In the genomic region with DNA sequence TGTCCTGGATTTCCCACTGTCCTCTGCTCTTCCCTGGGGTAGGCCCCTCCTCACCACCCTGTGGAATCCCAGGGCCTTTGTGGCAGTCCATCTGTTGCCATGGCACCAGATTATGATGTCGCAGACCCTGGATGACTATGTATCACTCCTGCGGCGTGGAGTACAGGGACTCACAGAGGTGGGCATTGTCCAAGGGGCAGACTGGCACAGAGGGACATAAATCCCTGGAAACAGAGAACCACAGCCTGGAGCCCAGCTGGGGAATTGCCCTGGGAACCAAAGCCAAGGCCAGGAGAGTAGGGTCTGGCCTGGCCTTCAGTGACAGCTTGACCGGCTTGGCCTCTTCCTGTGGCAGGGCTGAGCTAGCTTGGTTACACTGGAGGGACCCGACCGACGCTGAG, we compare ENCODE assay signal across 12 mouse cellular contexts. TPM values are rescaled to one million over a fixed set of nuclear protein-coding genes. Genes with fewer than 3 reads are reported as not detected.
A peak's percentile ranks its signal among the peaks of the same experiment; 100 is the strongest.
DNase-seq lines count a peak whose midpoint lies in the region; ATAC-seq and TF ChIP-seq lines count a peak whose summit lies in the region.
"Had no signal": no experiment of that assay in that cellular context is flagged by ENCODE, and none has a peak within 500 bp of the region (broad histone marks: within the 10 kb centered on the region; RNA-seq: fewer than 3 reads in every experiment).

No protein-coding gene starts in this region.

- peak; percentile 67 to 70 for DNase-seq in cerebellum, postnatal 10 days
- no peak for DNase-seq in embryonic facial prominence, embryonic 10.5 days (ENCODE audit: low spot score)
- peak; percentile 78 for DNase-seq in neural tube, embryonic 11.5 days (ENCODE audit: low spot score)
- DNase-seq in gastrocnemius, adult 2 months: no peak
- DNase-seq in kidney, adult 2 months: no peak
- DNase-seq: gastrocnemius, postnatal 14 days; liver, postnatal 0 days; thymus, adult 18-20 months had no signal

- WGBS in embryonic facial prominence, embryonic 10.5 days: 69% methylated on average over 7 of the region's 7 CpGs
- 24% methylated on average over 7 of the region's 7 CpGs for WGBS in hindbrain, embryonic 13.5 days
- 35% methylated on average over 7 of the region's 7 CpGs for WGBS in neural tube, embryonic 11.5 days
- 76% methylated on average over 7 of the region's 7 CpGs for whole genome bisulfite sequencing in kidney, adult 2 months

- H3K4me3 ChIP-seq in embryonic facial prominence, embryonic 10.5 days: no peak overlapping the region
- no peak overlapping the region for H3K4me3 ChIP-seq in hindbrain, embryonic 13.5 days
- H3K4me3 ChIP-seq in neural tube, embryonic 11.5 days (ENCODE audit: low read depth, low read length): no peak overlapping the region
- no peak overlapping the region for H3K4me3 ChIP-seq in gastrocnemius, adult 2 months
- no peak overlapping the region for H3K4me3 ChIP-seq in kidney, adult 2 months (ENCODE audit: insufficient read depth, low read depth, low read length)
- H3K4me3 ChIP-seq: heart, embryonic 15.5 days; myocyte had no signal

- H3K27ac ChIP-seq in embryonic facial prominence, embryonic 10.5 days (replicated peaks): peak overlapping the region; percentile 65
- peak overlapping the region; percentile 78 for H3K27ac ChIP-seq in hindbrain, embryonic 13.5 days
- peak overlapping the region; percentile 78 for H3K27ac ChIP-seq in neural tube, embryonic 11.5 days (ENCODE audit: low read depth, low read length)
- H3K27ac ChIP-seq in gastrocnemius, adult 2 months: no peak overlapping the region
- H3K27ac ChIP-seq in kidney, adult 2 months (ENCODE audit: insufficient read depth, low read depth, low read length): no peak overlapping the region
- H3K27ac ChIP-seq: heart, embryonic 15.5 days had no signal

- no peak for TF ChIP-seq POLR2A in kidney, adult 2 months (IDR thresholded peaks at IDR 0.05; ENCODE audit: low read depth, low read length)

- peaks cover 81% of the 10 kb centered on the region for H3K4me1 ChIP-seq in embryonic facial prominence, embryonic 10.5 days
- H3K4me1 ChIP-seq in hindbrain, embryonic 13.5 days (replicated peaks): peaks cover 100% of the 10 kb centered on the region
- peaks cover 83% of the 10 kb centered on the region for H3K4me1 ChIP-seq in neural tube, embryonic 11.5 days (ENCODE audit: control insufficient read depth, insufficient read depth, low read length)
- no peaks in the 10 kb centered on the region for H3K4me1 ChIP-seq in kidney, adult 2 months (ENCODE audit: control insufficient read depth, insufficient read depth, low read length)
- H3K4me1 ChIP-seq: heart, embryonic 15.5 days had no signal

- H3K4me2 ChIP-seq in hindbrain, embryonic 13.5 days: no peak overlapping the region
- no peak overlapping the region for H3K4me2 ChIP-seq in neural tube, embryonic 11.5 days (ENCODE audit: low read depth)
- H3K4me2 ChIP-seq: heart, embryonic 15.5 days had no signal

- H3K9ac ChIP-seq in hindbrain, embryonic 13.5 days: peak overlapping the region; percentile 40; the same call in 1 of the 2 replicates
- peak overlapping the region; percentile 24 for H3K9ac ChIP-seq in neural tube, embryonic 11.5 days (ENCODE audit: low read length)
- H3K9ac ChIP-seq: heart, embryonic 15.5 days; liver, postnatal 0 days had no signal

- peak; percentile 36; the same call in 1 of the 2 replicates for ATAC-seq in hindbrain, embryonic 13.5 days (ENCODE audit: low FRiP score)
- peak; percentile 72 for ATAC-seq in neural tube, embryonic 11.5 days (ENCODE audit: insufficient read depth, low FRiP score, low TSS enrichment)
- ATAC-seq in erythroblast, adult 5-6 weeks (replicated peaks; ENCODE audit: low FRiP score, poor library complexity, severe bottlenecking): no peak
- ATAC-seq: liver, postnatal 0 days had no signal

- intact Hi-C loops in gastrocnemius, adult 2 months (cut with DNase I): no loop called here

- TF ChIP-seq CTCF in gastrocnemius, adult 2 months (IDR thresholded peaks at IDR 0.05): no peak
- TF ChIP-seq CTCF in kidney, adult 2 months (conservative IDR thresholded peaks at IDR 0.05; ENCODE audit: insufficient read depth, insufficient read length, low read depth, low read length): no peak

- no peaks in the 10 kb centered on the region for H3K9me3 ChIP-seq in embryonic facial prominence, embryonic 10.5 days
- no peaks in the 10 kb centered on the region for H3K9me3 ChIP-seq in hindbrain, embryonic 13.5 days
- no peaks in the 10 kb centered on the region for H3K9me3 ChIP-seq in neural tube, embryonic 11.5 days (ENCODE audit: control insufficient read depth, low read length)
- H3K9me3 ChIP-seq: heart, embryonic 15.5 days had no signal

- H3K36me3 ChIP-seq in embryonic facial prominence, embryonic 10.5 days (replicated peaks): peaks cover 4% of the 10 kb centered on the region
- H3K36me3 ChIP-seq in hindbrain, embryonic 13.5 days: no peaks in the 10 kb centered on the region
- no peaks in the 10 kb centered on the region for H3K36me3 ChIP-seq in neural tube, embryonic 11.5 days (ENCODE audit: control insufficient read depth, insufficient read depth, low read length)
- no peaks in the 10 kb centered on the region for H3K36me3 ChIP-seq in kidney, adult 2 months (ENCODE audit: control insufficient read depth, insufficient read depth, low read length)
- H3K36me3 ChIP-seq: heart, embryonic 15.5 days had no signal

- peaks cover 5% of the 10 kb centered on the region; the same call in 1 of the 2 replicates for H3K27me3 ChIP-seq in embryonic facial prominence, embryonic 10.5 days (replicated peaks; ENCODE audit: low read depth, poor library complexity, severe bottlenecking)
- H3K27me3 ChIP-seq in hindbrain, embryonic 13.5 days: no peaks in the 10 kb centered on the region
- H3K27me3 ChIP-seq in neural tube, embryonic 11.5 days (ENCODE audit: control insufficient read depth, insufficient read depth, low read length): no peaks in the 10 kb centered on the region
- H3K27me3 ChIP-seq in kidney, adult 2 months (replicated peaks; ENCODE audit: control insufficient read depth, insufficient read depth, low read length): no peaks in the 10 kb centered on the region

RNA-seq across cellular contexts. Expression of a gene that starts 28.8 kb away (rescaled TPM):
- 7.4 and 8.5 TPM in 2 replicates for polyA plus RNA-seq in embryonic facial prominence, embryonic 10.5 days (2016; fragmentation: Nextera tagmentation; extraction: Ambion mirVana)
- polyA plus RNA-seq in hindbrain, embryonic 13.5 days (2015; fragmentation: Nextera tagmentation; extraction: Ambion mirVana): 38.4 and 41.7 TPM in 2 replicates
- polyA plus RNA-seq in neural tube, embryonic 11.5 days (2014; fragmentation: Nextera tagmentation; extraction: Ambion mirVana): 25.6 and 27.6 TPM in 2 replicates
- 2.1 and 2.3 TPM in 2 replicates for total RNA-seq in erythroblast, adult 5-6 weeks (2015; ENCODE audit: low replicate concordance)
- total RNA-seq in erythroblast, adult 5-6 weeks (2017; ENCODE audit: low replicate concordance): 4.7 and 6.0 TPM in 2 replicates
- under 1 TPM; 0.31 to 0.33 TPM for total RNA-seq in gastrocnemius, adult 2 months (2021)
- 2.8 and 3.6 TPM in 2 replicates for polyA plus RNA-seq in kidney, adult 2 months (2012; rRNA removed)

RNA-seq across cellular contexts. Expression of a gene that starts 48.7 kb away (rescaled TPM):
- polyA plus RNA-seq in embryonic facial prominence, embryonic 10.5 days (2016; fragmentation: Nextera tagmentation; extraction: Ambion mirVana): 240 and 242 TPM in 2 replicates
- polyA plus RNA-seq in hindbrain, embryonic 13.5 days (2015; fragmentation: Nextera tagmentation; extraction: Ambion mirVana): 135 and 137 TPM in 2 replicates
- 195 and 208 TPM in 2 replicates for polyA plus RNA-seq in neural tube, embryonic 11.5 days (2014; fragmentation: Nextera tagmentation; extraction: Ambion mirVana)
- total RNA-seq in erythroblast, adult 5-6 weeks (2015; ENCODE audit: low replicate concordance): 51.0 and 66.9 TPM in 2 replicates
- 63.7 and 79.4 TPM in 2 replicates for total RNA-seq in erythroblast, adult 5-6 weeks (2017; ENCODE audit: low replicate concordance)
- total RNA-seq in gastrocnemius, adult 2 months (2021): 10 to 100 TPM; 25.6 to 30.0 TPM
- 43.9 and 68.8 TPM in 2 replicates for polyA plus RNA-seq in kidney, adult 2 months (2012; rRNA removed)

RNA-seq across cellular contexts. Expression of a gene that starts 58.8 kb away (rescaled TPM):
- 102 TPM in 2 replicates for polyA plus RNA-seq in embryonic facial prominence, embryonic 10.5 days (2016; fragmentation: Nextera tagmentation; extraction: Ambion mirVana)
- polyA plus RNA-seq in hindbrain, embryonic 13.5 days (2015; fragmentation: Nextera tagmentation; extraction: Ambion mirVana): 93.7 and 93.8 TPM in 2 replicates
- 109 and 128 TPM in 2 replicates for polyA plus RNA-seq in neural tube, embryonic 11.5 days (2014; fragmentation: Nextera tagmentation; extraction: Ambion mirVana)
- 15.4 and 27.4 TPM in 2 replicates for total RNA-seq in erythroblast, adult 5-6 weeks (2015; ENCODE audit: low replicate concordance)
- total RNA-seq in erythroblast, adult 5-6 weeks (2017; ENCODE audit: low replicate concordance): 5.3 and 21.7 TPM in 2 replicates
- total RNA-seq in gastrocnemius, adult 2 months (2021): 10 to 100 TPM; 41.9 to 50.1 TPM
- 36.4 and 45.9 TPM in 2 replicates for polyA plus RNA-seq in kidney, adult 2 months (2012; rRNA removed)

Comparison
In these comparisons a context has a peak if more than half of its experiments do, and no peak if none do; other contexts are left out.
1. DNase-seq: peak in cerebellum, postnatal 10 days (2 of 2) and neural tube, embryonic 11.5 days (single experiment); none in embryonic facial prominence, embryonic 10.5 days (single experiment), gastrocnemius, adult 2 months (single experiment) and kidney, adult 2 months (single experiment).
2. H3K27ac ChIP-seq: peak in embryonic facial prominence, embryonic 10.5 days (single experiment), hindbrain, embryonic 13.5 days (single experiment) and neural tube, embryonic 11.5 days (single experiment); none in gastrocnemius, adult 2 months (single experiment) and kidney, adult 2 months (single experiment).